Mouse (Mus musculus) ES-Bruce4 (cell line): ENCODE measurements around the gene Rps12.

Experiments
- CTCF ChIP-seq: IDR thresholded peaks from one replicate; pipeline ENCODE4 v1.8.1; 2011; ENCODE audit warnings: low read depth, low read length
- EP300 ChIP-seq: IDR thresholded peaks from 2 replicates; pipeline ENCODE4 v1.6.1; 2011; ENCODE audit warnings: low read depth, low read length; ENCODE audit not compliant: insufficient read depth
- POLR2A ChIP-seq: IDR thresholded peaks from one replicate; pipeline ENCODE4 v1.8.1; 2011; ENCODE audit warnings: low read length; ENCODE audit not compliant: insufficient read depth

DNA sequence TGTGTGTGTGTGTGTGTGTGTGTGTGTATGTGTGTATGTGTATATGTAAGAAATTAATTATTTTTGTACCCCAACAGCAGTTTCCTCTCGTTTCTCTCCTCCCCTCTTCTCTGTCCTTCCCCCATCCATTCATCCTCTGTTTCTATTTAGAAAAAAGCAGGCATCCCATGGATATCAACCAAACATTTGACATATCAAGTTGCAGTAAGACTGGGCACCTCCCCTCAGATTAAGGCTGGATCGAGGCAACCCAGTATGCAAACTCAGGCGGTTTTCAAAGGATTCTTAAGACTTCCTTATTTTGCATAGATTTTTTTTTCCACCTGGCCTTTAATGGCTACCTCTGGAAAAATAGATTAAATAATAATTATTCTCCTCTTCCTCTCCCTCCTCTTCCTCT, 10.5 kb upstream of the Rps12 start:
- TF ChIP-seq CTCF (no peak), POLR2A (no peak), EP300 (no peak)
